Mouse (Mus musculus) kidney, postnatal 14 days (tissue): ENCODE measurements around the gene Gramd1a.

Source experiments
- DNase-seq: peaks from one replicate; pipeline ENCODE4 v3.0.0; 2022; ENCODE audit warnings: mixed read lengths

The Gramd1a gene

DNA sequence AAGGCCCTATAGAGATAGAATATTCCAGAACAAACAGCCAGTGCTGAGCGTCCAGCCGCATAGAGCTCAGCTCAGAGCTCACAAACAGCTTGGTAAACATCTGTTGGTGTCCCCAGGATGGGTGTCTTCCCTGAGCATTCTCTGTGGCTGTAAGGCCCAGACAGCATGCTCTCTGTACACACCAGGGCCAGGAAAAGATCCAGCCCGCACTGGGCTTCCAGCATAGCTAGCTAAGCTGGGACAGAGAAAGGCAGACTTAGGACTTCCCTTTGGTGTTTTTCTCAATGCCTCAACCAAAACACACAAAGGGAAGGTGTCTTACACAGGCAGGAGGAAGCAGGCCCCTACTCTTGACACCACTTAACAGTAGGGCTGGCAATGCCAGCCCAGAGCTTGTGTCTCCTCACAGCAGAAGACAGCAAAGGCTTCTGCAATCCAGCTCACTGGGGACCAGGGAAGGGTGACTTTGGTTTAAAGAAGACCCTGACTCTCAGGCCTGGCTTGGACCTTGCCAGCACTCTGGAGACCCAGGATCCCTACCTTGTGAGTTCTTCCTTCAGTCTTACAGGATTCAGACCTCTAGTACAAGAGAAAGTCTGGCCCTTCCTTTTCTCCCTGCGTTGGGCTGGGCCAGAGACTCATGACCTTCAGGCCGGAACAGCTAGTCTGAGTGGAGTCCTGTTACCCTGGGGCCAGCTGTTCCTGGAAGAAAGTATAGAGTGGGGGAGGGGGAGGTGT is at the start of gene Gramd1a:
Gene Gramd1a (minus strand): TSS at position 601 of the 738 bp plus-strand sequence.
- DNase-seq: peak; percentile 55

DNA sequence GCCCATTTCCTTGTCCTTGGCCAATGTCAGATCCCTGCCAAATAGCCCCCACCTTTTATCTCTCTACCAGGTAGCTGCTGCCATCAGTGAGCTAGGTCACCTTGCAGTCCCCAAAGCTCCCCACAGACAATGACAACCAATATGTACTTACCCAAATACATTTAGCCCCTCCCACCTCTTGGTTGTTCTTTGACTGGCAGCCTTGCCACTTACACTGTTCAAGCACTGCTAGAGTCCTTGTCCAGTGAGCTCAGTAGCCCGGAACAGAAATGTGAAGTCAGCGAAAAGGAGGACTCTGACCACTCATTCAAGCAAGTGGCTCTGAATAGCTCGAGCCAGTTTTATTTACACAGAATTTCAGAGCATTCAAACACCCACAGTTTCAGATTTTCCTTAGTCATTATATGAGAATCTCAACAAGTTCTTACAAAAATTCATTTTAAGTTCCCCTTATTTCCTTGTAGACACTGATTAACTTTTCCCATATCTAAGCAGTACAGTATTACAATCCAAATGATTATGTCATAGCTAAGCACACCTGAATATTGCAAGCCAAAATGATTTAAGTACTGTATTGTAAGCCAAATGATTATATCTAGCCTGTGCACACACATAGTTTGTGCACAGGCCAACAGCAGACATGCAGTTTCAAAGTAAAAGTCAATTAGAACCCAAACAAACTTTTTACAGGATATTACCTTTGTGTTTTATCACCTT is 40.1 kb upstream of the Gramd1a start:
- DNase-seq: peak; percentile 59

DNA sequence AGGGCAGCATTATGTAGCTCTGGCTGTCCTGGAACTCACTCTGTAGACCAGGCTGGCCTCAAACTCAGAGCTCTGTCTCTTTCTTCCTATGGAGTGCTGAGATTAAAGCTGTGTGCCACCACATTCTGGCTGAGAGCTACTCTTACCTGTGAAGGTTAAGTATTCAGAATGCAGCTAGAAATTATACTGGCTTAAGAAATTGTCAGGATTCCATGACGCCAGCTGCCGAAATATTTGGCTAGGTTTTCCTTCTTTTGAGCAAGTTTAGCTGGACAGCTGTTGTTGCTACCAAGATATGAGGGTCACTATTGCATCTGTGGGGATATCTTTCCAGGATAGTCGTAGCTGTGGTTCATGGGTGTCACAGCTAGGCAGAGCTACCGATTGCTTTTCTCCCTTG is 29.0 kb upstream of the Gramd1a start:
- DNase-seq: no peak

DNA sequence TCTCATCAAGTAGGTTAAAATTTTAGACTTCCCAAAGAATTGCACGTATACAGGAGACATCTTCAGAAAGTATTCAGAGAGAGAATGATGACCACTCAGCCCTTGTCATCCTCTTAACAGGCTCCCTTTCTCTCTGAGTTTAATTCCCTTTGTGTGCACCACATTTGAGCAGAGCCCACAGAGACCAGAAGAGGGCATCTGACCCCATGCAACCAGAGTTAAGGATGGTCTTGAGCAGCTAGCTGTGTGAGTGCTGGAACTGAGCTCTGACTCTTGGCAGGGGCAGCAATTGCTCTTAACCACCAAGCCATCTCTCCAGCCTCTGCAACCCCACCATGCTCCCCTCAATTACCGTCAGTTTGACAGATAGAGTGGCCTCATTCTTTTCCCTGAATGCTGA is 27.2 kb upstream of the Gramd1a start:
- no peak for DNase-seq

DNA sequence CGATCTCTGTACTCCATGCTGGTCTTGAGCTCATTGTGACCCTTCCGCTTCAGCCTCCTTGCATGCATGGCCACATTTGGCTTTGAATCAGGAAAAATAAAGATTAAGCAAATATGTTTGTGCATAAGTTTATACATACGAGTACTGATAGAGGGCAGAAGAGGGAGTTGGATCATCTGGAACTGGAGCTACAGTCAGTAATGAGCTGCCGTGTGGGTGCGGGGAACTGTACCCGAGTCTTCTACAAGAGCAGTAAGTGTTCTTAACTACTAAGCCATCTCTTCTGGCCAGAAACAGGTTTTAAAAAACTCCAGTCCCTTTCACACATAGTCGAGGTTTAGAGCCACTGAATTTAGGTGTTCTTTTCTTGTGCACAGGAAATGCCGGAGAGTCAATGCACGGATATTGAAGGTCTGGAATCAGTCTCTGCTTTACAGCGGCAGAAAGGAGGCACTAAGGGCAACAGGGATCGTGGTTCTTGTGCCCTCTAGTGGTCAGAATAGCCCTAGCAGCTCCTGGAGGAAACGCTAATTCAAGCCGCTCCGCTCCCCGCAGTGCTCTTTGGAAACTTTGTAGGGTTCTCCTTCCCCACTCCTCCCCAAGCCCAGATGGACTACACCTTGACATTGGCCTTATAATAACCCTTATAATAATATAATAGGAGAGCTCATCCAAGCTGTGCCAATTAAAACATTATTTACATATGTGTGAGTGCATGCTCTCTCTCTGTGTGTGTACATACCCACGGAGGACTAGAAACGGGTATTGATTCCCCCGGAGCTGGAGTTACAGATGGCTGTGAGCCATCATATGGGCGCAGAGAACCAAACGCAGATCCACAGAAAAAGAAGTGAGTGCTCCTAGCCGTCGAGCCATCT is 21.4 kb upstream of the Gramd1a start:
- DNase-seq: peak; percentile 76

DNA sequence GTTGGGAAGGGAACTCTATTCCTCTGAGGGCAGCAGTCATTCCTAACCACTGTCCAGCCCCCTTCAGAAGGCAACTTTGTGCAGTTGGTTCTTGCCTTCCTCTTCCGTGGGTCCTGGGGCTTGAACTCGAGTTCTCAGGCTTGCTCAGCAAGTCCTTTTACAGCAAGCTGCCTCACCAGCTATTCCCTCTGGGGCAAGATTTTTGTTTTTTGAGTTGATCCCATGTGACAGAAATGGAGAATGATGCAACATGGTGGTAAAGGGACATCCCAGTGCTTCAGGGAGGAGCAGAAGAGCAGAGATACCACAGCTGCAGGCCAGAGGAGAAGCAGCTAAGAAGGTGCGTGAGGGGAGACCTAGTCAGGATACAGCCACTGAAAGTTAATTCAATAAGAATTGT is 19.4 kb upstream of the Gramd1a start:
- DNase-seq: no peak

DNA sequence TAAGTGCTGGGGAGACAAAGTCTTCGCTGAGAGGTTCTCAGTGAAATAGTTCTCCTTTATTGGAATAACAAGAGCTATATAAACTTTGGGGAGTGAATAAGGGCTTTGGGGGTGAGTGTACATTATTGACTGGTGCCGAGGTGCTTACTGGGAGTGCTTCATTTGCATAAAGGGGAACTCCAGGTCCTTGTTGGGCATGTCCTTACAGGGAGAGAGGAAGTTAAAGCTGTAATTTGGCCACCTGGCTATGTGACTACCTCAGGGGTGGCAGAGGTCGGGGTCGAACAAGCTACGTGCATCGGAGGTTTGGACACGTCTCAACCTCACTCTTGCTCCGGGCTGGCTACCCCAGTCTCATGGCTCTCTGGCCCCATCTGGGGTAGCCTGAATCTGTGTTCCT is 18.8 kb upstream of the Gramd1a start:
- no peak for DNase-seq

DNA sequence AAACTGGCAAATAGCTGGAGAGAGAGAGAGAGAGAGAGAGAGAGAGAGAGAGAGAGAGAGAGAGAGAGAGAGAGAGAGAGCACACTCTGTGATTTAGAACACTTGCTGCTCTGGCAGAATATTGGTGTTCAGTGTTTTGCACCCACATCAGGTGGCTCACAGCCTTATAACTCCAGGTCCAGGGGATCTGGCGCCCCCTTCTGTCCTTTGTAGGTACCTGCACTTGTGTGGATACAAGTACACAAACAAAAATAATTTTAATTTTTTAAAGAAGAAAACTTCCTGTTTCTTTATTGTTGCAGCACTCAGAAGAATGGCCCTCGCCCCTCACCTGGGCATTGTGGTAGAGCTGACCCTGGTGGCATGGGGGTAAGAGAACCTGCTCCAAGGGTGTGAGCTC is 16.5 kb upstream of the Gramd1a start:
- DNase-seq: peak; percentile 60

DNA sequence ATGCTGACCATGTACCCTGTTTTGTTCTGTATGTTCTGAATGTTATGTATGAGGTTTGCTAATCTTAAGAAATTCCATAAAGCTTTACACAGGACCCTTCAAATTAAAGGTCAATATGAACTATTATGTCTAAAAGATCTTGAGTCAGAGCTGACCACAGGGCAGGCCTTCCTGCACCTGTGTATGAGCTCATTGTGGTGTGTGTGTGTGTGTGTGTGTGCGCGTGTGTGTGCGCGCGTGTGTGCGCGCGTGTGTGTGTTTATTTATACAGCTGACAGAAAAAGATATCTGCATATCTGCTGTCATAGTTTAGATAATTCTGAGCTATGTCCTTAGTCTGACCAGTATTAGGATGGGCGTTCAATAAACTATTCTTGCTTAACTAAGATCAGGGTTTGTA is 14.8 kb upstream of the Gramd1a start:
- no peak for DNase-seq

DNA sequence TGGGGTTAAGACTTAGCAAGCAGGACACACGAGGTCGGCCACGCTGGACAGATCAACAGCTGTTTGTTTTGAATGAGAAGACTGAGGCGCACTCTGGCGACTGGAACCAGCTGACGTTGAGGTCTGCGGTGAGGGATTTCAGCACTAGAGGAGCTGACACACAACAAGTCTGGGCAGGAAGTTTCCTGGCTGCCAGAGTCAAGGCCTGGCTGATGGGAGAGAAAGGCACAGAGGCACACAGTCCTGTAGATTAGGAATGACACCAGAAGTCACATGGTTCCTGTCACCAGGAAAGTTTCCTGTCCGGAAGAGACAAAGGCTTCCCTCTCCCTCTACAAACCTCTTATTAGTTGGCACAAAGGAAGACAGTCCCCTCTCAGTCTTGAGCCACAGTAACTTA is 12.7 kb upstream of the Gramd1a start:
- peak; percentile 69 for DNase-seq

DNA sequence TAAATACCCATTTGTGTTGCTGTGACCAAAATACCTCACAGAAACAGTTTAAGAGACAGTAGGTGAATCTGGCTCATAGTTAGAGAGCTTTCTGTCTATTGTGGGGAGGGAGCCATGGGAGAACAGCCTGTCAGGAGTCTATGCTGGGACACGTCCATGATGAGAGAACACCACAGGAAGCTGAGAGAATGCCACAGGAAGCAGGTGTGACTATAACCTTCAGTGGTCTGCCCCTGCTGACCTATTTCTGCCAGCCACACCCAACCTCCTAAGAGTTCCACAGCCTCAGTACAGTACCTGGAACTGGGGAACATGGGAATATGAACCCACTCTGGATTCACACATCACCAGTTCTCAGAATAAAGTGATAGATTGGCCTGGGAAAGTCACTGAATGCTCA is 9.1 kb upstream of the Gramd1a start:
- no peak for DNase-seq

DNA sequence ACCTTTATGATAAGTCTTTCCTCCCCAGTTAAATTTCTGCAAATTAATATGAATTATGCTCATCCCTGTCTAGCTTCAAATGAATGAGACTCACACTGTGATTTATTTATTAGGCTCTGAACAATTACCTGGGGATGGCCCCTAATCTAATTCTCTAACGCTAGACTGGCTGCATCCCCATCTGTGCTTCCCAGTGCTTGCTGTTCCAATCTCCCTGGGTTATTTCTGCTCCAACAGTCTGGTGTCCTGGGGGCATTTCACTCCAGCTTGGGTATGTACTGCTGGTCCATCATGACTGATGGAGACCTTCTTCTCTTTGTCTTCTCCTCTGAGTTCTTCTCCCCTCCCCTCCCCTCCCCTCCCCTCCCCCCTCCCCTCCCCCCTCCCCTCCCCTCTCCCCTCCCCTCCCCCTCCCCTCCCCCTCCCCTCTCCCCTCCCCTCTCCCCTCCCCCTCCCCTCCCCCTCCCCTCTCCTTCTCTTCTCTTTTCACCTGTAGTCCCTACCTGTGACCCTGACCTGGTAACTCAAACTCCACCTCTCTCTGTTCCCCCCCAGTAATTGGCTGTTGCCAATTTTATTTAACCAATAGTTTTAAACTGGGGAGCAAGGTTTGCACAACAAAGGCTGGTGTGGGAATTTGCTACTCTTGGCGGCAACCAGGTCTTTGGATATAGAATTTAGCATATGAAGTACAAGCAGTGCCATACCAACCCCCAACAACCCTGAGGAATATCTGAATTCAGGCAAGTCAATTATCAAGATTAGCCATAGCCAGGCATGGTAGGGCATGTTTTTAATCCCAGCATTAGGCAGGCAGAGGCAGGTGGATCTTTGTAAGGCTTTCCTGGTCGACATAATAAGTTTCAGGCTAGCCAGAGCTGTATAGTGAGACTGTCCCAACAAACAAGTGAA is 8.2 kb upstream of the Gramd1a start:
- no peak for DNase-seq

DNA sequence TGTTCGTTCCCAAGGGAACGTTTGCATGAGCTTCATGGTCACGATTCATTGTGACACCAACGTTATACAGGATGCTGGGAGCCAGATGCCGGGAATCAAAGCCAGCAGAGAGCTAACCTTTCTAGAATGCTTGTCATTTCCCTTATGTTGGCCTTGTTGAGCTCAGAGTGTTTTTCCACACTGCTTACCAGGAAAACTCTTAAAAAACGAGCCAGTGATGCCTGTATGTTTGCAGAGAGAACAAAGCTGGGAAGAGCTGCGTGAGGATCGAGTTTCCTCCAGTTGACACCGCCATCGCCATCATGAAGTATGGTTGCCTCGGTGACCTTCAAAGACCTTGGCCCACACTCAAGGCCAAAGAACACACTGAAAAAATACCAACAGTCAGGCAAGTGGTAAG is 6.6 kb upstream of the Gramd1a start:
- peak; percentile 61 for DNase-seq

DNA sequence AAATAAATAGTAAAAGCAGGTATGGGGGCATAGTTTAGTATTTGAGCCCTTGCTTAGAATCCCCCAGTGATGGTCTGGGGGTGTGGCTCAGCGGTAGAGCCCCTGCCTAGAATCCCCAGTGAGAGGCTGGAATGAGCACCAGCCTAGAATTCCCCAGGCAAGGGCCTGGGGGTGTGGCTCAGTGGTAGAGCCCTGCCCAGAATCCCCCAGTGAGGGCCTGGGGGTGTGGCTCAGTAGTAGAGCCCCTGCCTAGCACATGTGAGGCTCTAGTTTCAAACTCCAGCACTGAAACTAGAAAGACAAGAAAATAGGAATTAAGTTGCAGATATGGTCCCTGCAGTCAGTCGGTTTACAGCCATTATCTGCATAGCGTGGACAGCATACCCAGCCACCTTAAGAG is 6.1 kb upstream of the Gramd1a start:
- DNase-seq: no peak

DNA sequence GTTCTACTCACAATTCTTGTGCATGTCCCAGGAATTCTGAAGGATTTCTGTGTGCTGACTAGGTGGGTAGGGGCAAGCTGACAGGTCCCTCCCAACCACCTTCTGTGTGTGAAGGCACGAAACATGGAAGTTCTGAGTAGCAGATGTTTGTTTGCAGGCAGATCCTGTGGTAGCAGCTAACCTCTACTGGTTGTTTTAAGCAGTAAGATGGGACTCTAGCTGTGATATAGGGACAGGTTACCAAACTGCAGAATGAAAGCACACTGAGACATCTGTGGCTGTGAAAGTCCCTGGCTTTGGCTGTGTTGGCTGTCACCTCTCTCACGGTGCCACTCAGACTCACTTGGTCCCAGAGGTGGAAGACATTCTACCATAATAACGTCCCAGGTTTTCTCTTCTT is 5.5 kb upstream of the Gramd1a start:
- DNase-seq: no peak

DNA sequence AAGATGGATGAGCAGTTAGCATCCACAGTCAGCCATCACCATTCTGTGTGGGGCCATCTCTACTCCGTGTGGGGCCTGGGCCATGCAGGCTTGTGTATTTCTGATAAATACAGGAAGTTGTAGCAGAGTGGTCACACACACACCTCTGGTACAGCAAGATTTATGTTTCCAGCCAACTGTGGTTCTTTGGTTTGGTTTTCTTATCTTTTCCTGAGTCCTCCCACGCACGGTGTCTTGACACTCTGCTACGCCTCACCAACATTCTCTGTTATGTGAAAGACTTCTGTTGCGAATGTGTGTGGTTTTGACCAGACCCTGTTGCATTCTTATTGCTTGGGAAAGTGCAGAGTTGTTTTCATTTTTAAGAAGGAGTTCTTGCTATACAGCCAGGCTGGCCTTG is 5.1 kb upstream of the Gramd1a start:
- no peak for DNase-seq

DNA sequence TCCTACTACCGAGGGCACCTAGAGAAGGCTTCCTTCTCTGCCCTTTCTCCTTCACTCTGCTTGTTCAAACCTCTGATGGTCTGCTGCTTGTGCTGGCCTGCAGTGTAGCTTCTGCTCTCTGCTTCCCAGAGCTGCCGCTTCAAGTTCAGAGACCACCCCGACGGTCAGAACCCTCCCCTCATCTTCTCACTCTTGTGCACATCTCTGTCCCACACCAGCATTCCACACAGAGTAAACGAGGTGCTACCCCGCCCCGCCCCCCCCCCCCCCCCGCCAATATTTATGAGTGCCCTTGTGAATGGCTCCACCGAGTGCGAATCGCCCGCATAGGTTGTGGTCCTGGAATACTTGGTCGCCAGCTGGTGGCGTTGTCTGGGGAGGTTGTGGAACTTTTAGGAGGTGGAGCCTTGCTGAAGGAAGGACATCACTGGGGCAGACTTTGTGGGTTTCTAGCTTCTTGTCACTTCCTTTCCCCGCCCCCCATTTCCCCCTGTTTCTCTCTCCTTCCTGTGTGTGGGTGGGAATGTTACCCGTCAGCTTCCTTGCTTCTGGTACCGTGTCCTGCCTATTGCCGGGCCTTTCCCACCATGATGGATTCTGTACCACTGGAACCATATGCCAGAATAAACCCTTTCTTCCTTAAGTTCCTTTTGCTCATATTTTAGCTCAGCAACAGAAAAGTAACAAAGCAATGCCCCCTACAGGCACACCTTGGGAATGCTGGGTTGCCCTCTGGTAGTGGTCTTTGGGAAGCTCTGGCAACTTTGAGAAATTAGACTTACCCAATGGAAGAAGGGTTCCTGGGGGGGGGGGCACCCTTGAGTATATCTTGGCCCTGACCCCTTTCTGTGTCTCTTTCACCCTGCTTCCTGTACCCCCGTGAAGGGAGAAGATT is 585 bp upstream of the Gramd1a start:
- peak; percentile 40 for DNase-seq

DNA sequence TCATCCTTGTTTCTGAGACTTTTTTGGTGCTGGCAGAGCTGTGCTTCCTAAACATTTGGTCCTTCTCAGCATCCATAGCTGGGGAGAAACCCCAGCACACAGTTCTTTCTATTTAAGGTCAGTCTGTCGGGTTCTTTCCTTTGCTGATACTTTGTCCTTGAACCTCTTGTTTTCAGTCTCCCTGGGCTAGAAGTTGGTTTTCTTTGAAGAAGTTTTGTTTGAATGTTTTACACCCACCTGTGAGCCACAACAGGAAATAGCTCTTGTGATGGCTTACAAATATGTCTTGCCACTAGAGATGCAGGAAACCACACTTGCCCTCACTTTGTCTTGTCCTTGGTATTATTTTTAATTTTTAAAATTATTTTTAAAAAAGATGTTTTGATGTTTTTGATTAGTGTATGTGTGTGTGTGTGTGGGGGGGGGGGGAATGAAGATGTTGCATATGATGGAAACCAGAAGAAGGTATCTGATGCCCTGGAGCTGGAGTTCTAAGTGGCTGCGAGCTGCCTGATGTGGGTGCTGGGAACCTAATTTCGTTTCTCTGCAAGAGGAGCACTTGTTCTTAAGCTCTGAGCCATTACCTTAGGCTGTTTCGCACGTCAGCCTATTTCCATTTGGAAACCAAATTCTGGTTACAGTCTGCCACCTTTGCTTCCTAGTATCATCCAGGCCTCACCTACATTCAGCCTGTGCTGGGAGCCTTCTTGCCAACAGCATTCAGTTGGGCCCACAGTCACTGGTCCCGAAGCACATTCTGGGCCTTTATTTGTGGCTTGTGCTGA is 2.0 kb downstream of the Gramd1a start:
- no peak for DNase-seq

DNA sequence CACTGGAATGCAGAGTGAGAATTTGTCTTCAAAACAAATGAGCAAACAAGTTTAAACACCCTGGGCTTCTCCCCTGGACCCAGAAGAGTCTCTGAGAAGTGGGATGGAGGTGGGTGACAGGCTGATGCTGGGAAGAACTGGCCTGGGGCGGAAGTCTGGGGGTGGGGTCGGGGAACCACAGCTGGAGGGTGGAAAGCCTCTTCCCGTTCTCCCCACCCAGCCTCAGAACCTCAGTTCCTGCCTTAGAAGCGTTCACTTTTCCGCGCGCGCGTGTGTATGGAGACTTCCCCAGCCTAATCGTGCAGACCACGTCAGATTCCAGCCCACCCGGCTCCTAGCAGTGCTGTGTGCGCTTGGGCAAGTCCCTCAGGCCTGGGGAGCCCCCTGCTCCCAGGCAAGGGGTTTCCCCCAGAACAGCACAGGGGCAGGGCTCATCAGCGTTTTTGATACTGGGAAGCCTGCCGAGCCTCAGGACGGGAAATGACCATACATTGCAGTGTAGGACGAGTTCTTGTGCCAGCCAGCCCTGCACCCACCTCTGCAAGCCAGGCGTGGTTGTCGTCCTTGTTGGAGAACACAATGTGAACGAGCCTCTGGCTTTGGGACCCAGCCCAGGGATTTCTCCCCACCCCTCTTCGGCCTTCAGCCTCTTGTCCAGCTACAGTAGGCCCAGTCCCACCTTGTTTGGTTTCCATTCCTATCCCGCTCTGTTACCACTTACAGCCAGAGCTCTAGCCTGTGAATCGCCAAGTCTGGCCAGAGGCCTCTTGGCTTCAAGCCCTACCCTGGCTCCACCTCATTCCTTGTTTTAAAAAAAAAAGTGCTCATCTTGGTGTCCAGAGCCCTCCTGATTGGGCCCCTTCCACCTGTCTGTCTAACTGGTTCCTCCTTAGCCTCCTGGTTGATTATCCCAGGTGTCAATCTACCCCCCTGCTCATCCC is 4.1 kb downstream of the Gramd1a start:
- DNase-seq: peak; percentile 76
